8 mouse cellular contexts compared by ENCODE assay signal in genomic region chr6:108659221-108659725, GRCm38 (mm10). TPM values are rescaled to one million over a fixed set of nuclear protein-coding genes. Genes with fewer than 3 reads are reported as not detected.
A peak's percentile ranks its signal among the peaks of the same experiment; 100 is the strongest.
DNase-seq lines count a peak whose midpoint lies in the region; ATAC-seq and TF ChIP-seq lines count a peak whose summit lies in the region.

No protein-coding gene starts in this region.

- peaks cover 3% of the 10 kb centered on the region; the same call in 1 of the 2 replicates for H3K4me1 ChIP-seq in cortical plate, adult 2 months (ENCODE audit: control insufficient read depth, insufficient read depth, low read length)
- H3K4me1 ChIP-seq in intestine, embryonic 14.5 days (replicated peaks; ENCODE audit: control insufficient read depth, insufficient read depth, low read length): peaks cover 27% of the 10 kb centered on the region

- TF ChIP-seq CTCF in cortical plate, adult 2 months (IDR thresholded peaks at IDR 0.05; ENCODE audit: extremely low read depth, insufficient read depth, low read length): 0 out of 2 replicates have a peak, but pooled peaks have one; percentile 13

- H3K36me3 ChIP-seq in intestine, embryonic 14.5 days (ENCODE audit: control insufficient read depth, insufficient read depth, low read length): 0 out of 2 replicates have a peak, but pooled peaks cover under 1% of the 10 kb centered on the region

- WGBS in intestine, embryonic 14.5 days: under 1% methylated on average over 41 of the region's 42 CpGs

- H3K27ac ChIP-seq in cortical plate, adult 2 months (ENCODE audit: insufficient read depth, low read length): peak overlapping the region; percentile 97
- peak overlapping the region; percentile 97 for H3K27ac ChIP-seq in intestine, embryonic 14.5 days (ENCODE audit: low read depth)

- peak overlapping the region; percentile 63 for H3K4me2 ChIP-seq in intestine, embryonic 14.5 days (ENCODE audit: low read length)

- H3K4me3 ChIP-seq in cortical plate, adult 2 months (ENCODE audit: insufficient read depth, low read length): peak overlapping the region; percentile 91
- H3K4me3 ChIP-seq in intestine, embryonic 14.5 days (ENCODE audit: low read depth, low read length): peak overlapping the region; percentile 61

- DNase-seq in gastrocnemius, postnatal 14 days: peak; percentile 96
- no peak for DNase-seq in intestine, embryonic 14.5 days (ENCODE audit: low spot score)
- peak; percentile 91 to 97 for DNase-seq in left cerebral cortex, postnatal 14 days (ENCODE audit: low spot score in 2 of 2)
- peak; percentile 94 to 96 for DNase-seq in right cerebral cortex, postnatal 10 days (ENCODE audit: low spot score in 2 of 2)
- DNase-seq in urinary bladder, postnatal 25 days (ENCODE audit: low spot score): peak; percentile 86

- TF ChIP-seq POLR2A in cortical plate, adult 2 months (IDR thresholded peaks at IDR 0.05; ENCODE audit: extremely low read depth, insufficient read depth, low read length): peak; percentile 43; the same call in 1 of the 2 replicates

- no peaks in the 10 kb centered on the region for H3K9me3 ChIP-seq in intestine, embryonic 14.5 days (ENCODE audit: control insufficient read depth, low read length)

- ATAC-seq in activated CD4-positive, CD25-positive, alpha-beta regulatory T cell, adult 4 months: peak; percentile 29
- peak; percentile 61 for ATAC-seq in intestine, embryonic 14.5 days (replicated peaks; ENCODE audit: low FRiP score, low TSS enrichment, low read depth)
- ATAC-seq in megakaryocyte progenitor cell, adult 5-6 weeks (replicated peaks; ENCODE audit: poor library complexity): peak; percentile 56

- no peaks in the 10 kb centered on the region for H3K27me3 ChIP-seq in intestine, embryonic 14.5 days (replicated peaks; ENCODE audit: control insufficient read depth, insufficient read depth, low read length)

- intact Hi-C loops in gastrocnemius, postnatal 14 days (cut with DNase I; ENCODE audit: low total_unique reads): loop anchor here (10.0 kb wide), 1 partner anchor 84 kb away; no protein-coding TSS in a partner anchor
- intact Hi-C loops in left cerebral cortex, postnatal 14 days (cut with DNase I): loop anchor here (5.0 kb wide), 1 partner anchor 107 kb away; no protein-coding TSS in a partner anchor

- H3K9ac ChIP-seq in intestine, embryonic 14.5 days (ENCODE audit: low read length): peak overlapping the region; percentile 66

RNA-seq across cellular contexts. Expression of gene Bhlhe40, which starts 1.2 kb away (rescaled TPM):
- polyA plus RNA-seq in activated CD4-positive, CD25-positive, alpha-beta regulatory T cell, adult 4 months (2017; shearing (Covaris generic)): 100 to 1,000 TPM in 1 of 2 experiments, 10 to 100 TPM in 1; 73.9 to 107 TPM
- polyA plus RNA-seq in cortical plate, adult 2 months (2012; rRNA removed): 52.8 and 56.4 TPM in 2 replicates
- total RNA-seq in gastrocnemius, postnatal 14 days (2021): 10 to 100 TPM; 30.2 to 51.0 TPM
- 21.8 and 23.6 TPM in 2 replicates for polyA plus RNA-seq in intestine, embryonic 14.5 days (2014; fragmentation: Nextera tagmentation; extraction: Ambion mirVana)
- total RNA-seq in left cerebral cortex, postnatal 14 days (2021): 10 to 100 TPM; 55.2 to 77.3 TPM
- 3.4 and 3.5 TPM in 2 replicates for total RNA-seq in megakaryocyte progenitor cell, adult 5-6 weeks (2015)
- 2.9 and 4.1 TPM in 2 replicates for total RNA-seq in megakaryocyte progenitor cell, adult 5-6 weeks (2017)

Comparison
In these comparisons a context has a peak if more than half of its experiments do, and no peak if none do; other contexts are left out.
1. RNA of gene Bhlhe40, which starts 1.2 kb away (total RNA-seq): 55.2 to 77.3 TPM in left cerebral cortex, postnatal 14 days and 30.2 to 51.0 TPM in gastrocnemius, postnatal 14 days; 2.9 to 4.1 TPM in megakaryocyte progenitor cell, adult 5-6 weeks; every median in the first group is over 4 times any median in the second.
2. Peak in every context shown above with its lines, with median percentiles within 50 percentile points of each other: ATAC-seq.